Mouse (Mus musculus) lung, embryonic 15.5 days (tissue): ENCODE measurements at regions not wholly inside any gene's neighbourhood (a gene's known extent, or its start where the extent isn't known, plus 50 kb on each side); places are given as distances from the start of the nearest gene placed in this dataset.
"Not testable (repeated sequence)": the region's sequence is repeated elsewhere in the genome, so short reads cannot be mapped to it uniquely, and the experiment has no call there.

ENCODE experiments used
- ATAC-seq: fragments of 200-750 bp; cut with Nextera tagmentation; 2 replicates; pipeline ENCODE4 v1.8.0; 2017; ENCODE audit warnings: moderate number of reproducible peaks, borderline replicate concordance; ENCODE audit not compliant: low FRiP score, low TSS enrichment; ENCODE audit errors: extremely low read depth
- H3K27ac ChIP-seq: fragments of 300-500 bp; sonication (generic); 2 replicates; pipeline ENCODE4 v1.5.1; 2015; ENCODE audit warnings: moderate library complexity, mild to moderate bottlenecking, inconsistent platforms
- H3K27me3 ChIP-seq: fragments of 300-500 bp; sonication (generic); 2 replicates; pipeline ENCODE4 v1.6.1; 2015; ENCODE audit warnings: inconsistent platforms
- H3K36me3 ChIP-seq: fragments of 300-500 bp; sonication (generic); 2 replicates; pipeline ENCODE4 v1.6.1; 2015; ENCODE audit warnings: inconsistent platforms
- H3K4me1 ChIP-seq: fragments of 300-500 bp; sonication (generic); 2 replicates; pipeline ENCODE4 v1.6.1; 2015; ENCODE audit warnings: inconsistent platforms
- H3K4me2 ChIP-seq: fragments of 300-500 bp; sonication (generic); 2 replicates; pipeline ENCODE4 v1.6.1; 2015; ENCODE audit warnings: inconsistent platforms, mild to moderate bottlenecking, moderate library complexity
- H3K4me3 ChIP-seq: fragments of 300-500 bp; sonication (generic); 2 replicates; pipeline ENCODE4 v1.5.1; 2015; ENCODE audit warnings: mild to moderate bottlenecking, inconsistent platforms
- H3K9ac ChIP-seq: fragments of 300-500 bp; sonication (generic); 2 replicates; pipeline ENCODE4 v1.6.1; 2015; ENCODE audit warnings: inconsistent platforms
- H3K9me3 ChIP-seq: fragments of 300-500 bp; sonication (generic); 2 replicates; pipeline ENCODE4 v1.6.1; 2016; ENCODE audit warnings: inconsistent platforms
- WGBS: fragments of 180-500 bp; shearing (Covaris S2); methylation state at CpG from one replicate; pipeline ENCODE4 v1.1.7; 2015; 5-methylcytosine and 5-hydroxymethylcytosine counted together

DNA sequence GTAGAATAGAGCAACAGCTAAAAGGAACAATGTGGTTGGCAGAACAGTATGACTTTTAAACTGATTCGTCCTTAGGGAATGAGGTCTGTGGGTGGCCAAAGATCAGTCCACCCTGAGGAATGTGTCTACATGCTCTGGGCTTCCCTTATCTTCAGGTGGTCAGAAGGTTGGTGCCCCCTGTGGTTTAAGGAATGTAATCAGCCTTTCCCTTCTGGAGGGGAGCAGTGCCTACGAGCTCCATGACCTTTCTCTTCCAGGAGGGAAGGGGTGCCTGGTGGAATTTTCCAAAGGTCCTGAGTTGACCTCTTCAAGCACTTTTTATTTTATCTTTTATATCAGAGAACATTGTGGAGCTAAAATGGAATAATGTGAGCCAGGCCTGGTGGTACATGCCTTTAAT lies 91.9 kb upstream of the Tcerg1l start:
- ATAC-seq, result no peak
- H3K27ac ChIP-seq, result no peak overlapping the region
- no peak overlapping the region for H3K4me2 ChIP-seq
- no peak overlapping the region for H3K4me3 ChIP-seq
- WGBS, result 63% methylated on average over 2 of the region's 2 CpGs
- H3K4me1 ChIP-seq, result no peaks in the 10 kb centered on the region
- no peak overlapping the region for H3K9ac ChIP-seq
- no peaks in the 10 kb centered on the region for H3K27me3 ChIP-seq
- H3K36me3 ChIP-seq, result no peaks in the 10 kb centered on the region
- no peaks in the 10 kb centered on the region for H3K9me3 ChIP-seq

DNA sequence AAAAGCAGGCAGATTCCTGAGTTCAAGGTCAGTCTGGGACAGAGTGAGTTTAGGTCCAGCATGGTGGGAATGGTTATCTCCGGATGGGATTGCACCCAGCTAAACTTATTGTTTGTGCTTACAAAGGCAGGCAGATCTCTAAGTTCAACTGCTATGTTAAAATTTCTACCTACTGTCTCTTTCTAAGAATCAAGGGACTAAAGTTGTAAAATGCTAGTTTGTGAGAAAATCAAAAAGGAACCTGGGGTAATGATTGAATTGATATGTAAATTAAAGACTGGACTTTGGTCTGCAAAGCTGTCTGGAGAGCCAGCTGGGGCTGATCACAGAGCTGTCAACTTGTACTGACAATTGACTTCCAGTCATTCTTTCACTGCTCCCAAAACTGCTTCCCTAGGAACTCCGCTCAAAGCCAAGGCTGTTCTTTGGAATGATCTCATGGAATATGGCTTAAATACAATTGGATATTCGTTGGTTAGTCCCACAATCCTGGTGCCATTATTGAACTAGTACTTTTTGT lies 90.7 kb upstream of the Tcerg1l start:
- Histone ChIP-seq H3K4me3 (no peak overlapping the region), H3K27ac (no peak overlapping the region), H3K9me3 (no peaks in the 10 kb centered on the region), H3K4me1 (no peaks in the 10 kb centered on the region), H3K27me3 (no peaks in the 10 kb centered on the region), H3K36me3 (no peaks in the 10 kb centered on the region), H3K9ac (no peak overlapping the region), H3K4me2 (no peak overlapping the region)
- WGBS, result 81% methylated on average over 3 of the region's 3 CpGs
- ATAC-seq, result no peak

DNA sequence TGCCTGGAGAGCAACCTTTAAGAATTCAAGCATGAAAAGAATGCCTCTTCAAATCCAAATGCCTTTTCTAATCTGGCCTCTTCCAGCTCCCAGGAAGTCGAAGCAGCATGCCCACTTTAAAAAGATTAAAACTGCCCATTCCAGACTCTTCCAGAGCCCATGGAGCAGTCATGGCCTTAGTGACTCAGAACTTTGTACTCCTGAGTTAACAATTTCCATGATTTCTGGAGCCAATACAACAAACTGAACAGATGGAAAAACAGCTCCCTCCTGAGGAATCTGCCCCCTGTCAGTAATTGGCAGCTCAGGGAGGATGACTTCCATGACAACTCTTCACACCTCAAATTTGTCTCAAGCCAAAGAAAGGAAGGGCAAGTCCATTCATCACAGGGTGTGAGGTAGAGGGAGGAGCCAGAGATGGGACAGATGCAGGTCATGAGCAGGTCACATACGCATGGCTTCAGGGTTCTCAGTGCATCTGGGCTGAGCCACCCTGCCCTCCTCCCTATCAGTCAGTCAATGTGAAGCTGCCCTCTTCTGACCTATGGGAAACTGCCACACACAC lies 75.4 kb upstream of the Tcerg1l start:
- 43% methylated on average over 2 of the region's 2 CpGs for WGBS
- no peaks in the 10 kb centered on the region for H3K4me1 ChIP-seq
- no peaks in the 10 kb centered on the region for H3K9me3 ChIP-seq

DNA sequence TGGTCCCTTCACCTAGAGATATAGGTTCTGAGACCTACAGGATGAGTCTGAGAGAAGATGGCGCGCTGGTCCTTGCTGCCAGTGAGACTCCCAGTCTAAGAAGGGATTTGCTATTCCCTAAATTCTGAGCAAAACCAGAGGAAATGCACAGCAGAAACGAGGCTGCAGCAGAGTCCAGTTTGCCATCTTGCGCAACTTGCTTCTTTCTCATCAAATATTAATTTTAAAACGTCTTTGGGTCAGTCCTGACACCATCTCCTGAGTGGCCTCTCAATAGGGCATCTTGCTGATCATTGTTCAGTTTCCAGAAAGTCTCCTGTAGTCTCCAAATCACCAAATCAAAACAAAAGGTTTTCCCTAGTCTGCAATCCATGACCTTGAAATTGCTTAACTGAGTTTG lies 74.8 kb upstream of the Tcerg1l start:
- WGBS, result 74% methylated on average over 5 of the region's 5 CpGs
- no peaks in the 10 kb centered on the region for H3K4me1 ChIP-seq
- no peak for ATAC-seq

More for the DNA sequence above, 75.4 kb upstream of the Tcerg1l start:
- no peaks in the 10 kb centered on the region for H3K36me3 ChIP-seq
- no peak for ATAC-seq
- H3K9ac ChIP-seq, result no peak overlapping the region
- no peak overlapping the region for H3K4me3 ChIP-seq
- H3K4me2 ChIP-seq, result no peak overlapping the region
- H3K27me3 ChIP-seq, result no peaks in the 10 kb centered on the region
- H3K27ac ChIP-seq, result no peak overlapping the region

GRCm38 (mm10) chr7:138469211-138469610 lies 71.7 kb upstream of the Tcerg1l start:
- ATAC-seq, result no peak
- no peaks in the 10 kb centered on the region for H3K4me1 ChIP-seq
- no peaks in the 10 kb centered on the region for H3K36me3 ChIP-seq
- no peaks in the 10 kb centered on the region for H3K9me3 ChIP-seq
- no peaks in the 10 kb centered on the region for H3K27me3 ChIP-seq
- no peak overlapping the region for H3K4me3 ChIP-seq
- no peak overlapping the region for H3K27ac ChIP-seq
- H3K4me2 ChIP-seq, result no peak overlapping the region
- H3K9ac ChIP-seq, result no peak overlapping the region
- 67% methylated on average over 4 of the region's 4 CpGs for WGBS

More for the DNA sequence above, 74.8 kb upstream of the Tcerg1l start:
- H3K9me3 ChIP-seq, result no peaks in the 10 kb centered on the region
- H3K9ac ChIP-seq, result no peak overlapping the region
- H3K36me3 ChIP-seq, result no peaks in the 10 kb centered on the region
- no peak overlapping the region for H3K4me2 ChIP-seq
- no peak overlapping the region for H3K4me3 ChIP-seq
- no peaks in the 10 kb centered on the region for H3K27me3 ChIP-seq
- H3K27ac ChIP-seq, result no peak overlapping the region

DNA sequence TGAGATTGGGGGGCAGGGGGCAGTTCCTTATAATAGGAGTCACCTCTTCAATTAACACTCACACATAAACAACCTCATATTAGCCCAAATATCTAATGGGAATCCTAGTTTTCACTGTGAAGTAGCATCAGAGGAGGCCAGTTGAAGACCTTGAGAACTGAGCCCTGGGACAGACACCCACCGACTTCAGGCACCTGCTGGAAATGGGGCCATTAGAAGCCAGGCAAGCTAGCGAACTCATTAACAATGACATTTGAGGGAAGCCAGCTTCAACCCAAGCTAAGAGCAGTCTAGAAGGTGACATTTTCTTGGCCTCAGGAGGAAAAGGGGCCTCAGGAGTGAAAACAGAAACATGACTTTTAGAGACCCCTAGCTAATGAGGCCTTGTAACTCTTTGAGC lies 70.9 kb upstream of the Tcerg1l start:
- ATAC-seq, result no peak
- 73% methylated on average over 2 of the region's 2 CpGs for WGBS
- Histone ChIP-seq H3K27me3 (no peaks in the 10 kb centered on the region), H3K4me2 (no peak overlapping the region), H3K4me1 (no peaks in the 10 kb centered on the region), H3K36me3 (no peaks in the 10 kb centered on the region), H3K9ac (no peak overlapping the region), H3K27ac (no peak overlapping the region), H3K9me3 (no peaks in the 10 kb centered on the region), H3K4me3 (no peak overlapping the region)

- H3K9ac ChIP-seq, result no peak overlapping the region
- ATAC-seq, result no peak
Observed at GRCm38 (mm10) chr7:138467981-138468380, 70.5 kb upstream of the Tcerg1l start.

GRCm38 (mm10) chr7:138467386-138467785 lies 69.9 kb upstream of the Tcerg1l start:
- no peak for ATAC-seq
- Histone ChIP-seq H3K4me1 (no peaks in the 10 kb centered on the region), H3K4me3 (no peak overlapping the region), H3K36me3 (no peaks in the 10 kb centered on the region), H3K9ac (no peak overlapping the region), H3K27me3 (no peaks in the 10 kb centered on the region), H3K27ac (no peak overlapping the region), H3K4me2 (no peak overlapping the region), H3K9me3 (no peaks in the 10 kb centered on the region)
- 75% methylated on average over 1 of the region's 1 CpGs for WGBS

More at GRCm38 (mm10) chr7:138467981-138468380, 70.5 kb upstream of the Tcerg1l start:
- Histone ChIP-seq H3K27ac (no peak overlapping the region), H3K27me3 (no peaks in the 10 kb centered on the region), H3K4me3 (no peak overlapping the region), H3K9me3 (no peaks in the 10 kb centered on the region), H3K36me3 (no peaks in the 10 kb centered on the region), H3K4me2 (no peak overlapping the region), H3K4me1 (no peaks in the 10 kb centered on the region)
- WGBS, result 62% methylated on average over 2 of the region's 2 CpGs

DNA sequence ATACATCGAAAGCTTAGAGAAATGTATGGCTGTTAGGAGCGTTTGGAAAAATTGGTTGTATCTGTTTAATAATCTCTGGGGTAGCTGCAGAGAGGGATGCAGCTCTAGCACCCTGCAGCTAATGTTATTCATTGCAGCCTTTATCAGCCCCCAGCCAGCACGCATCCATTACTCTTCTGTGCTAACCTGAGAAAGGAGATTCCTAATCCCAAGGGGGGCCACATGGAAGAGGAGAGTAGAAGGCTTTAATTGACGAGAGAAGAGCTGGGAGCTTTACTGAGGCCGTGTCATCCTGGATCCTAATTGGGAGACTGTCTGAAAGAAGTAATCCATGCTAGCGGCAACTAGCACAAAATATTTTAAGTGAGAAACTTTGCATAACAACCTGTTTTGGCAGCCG lies 60.4 kb upstream of the Tcerg1l start:
- no peak overlapping the region for H3K4me2 ChIP-seq
- H3K27ac ChIP-seq, result no peak overlapping the region
- H3K9me3 ChIP-seq, result no peaks in the 10 kb centered on the region
- H3K9ac ChIP-seq, result no peak overlapping the region
- ATAC-seq, result no peak
- H3K4me3 ChIP-seq, result no peak overlapping the region
- H3K4me1 ChIP-seq, result no peaks in the 10 kb centered on the region
- 46% methylated on average over 7 of the region's 7 CpGs for WGBS
- no peaks in the 10 kb centered on the region for H3K27me3 ChIP-seq
- no peaks in the 10 kb centered on the region for H3K36me3 ChIP-seq

GRCm38 (mm10) chr7:138455371-138455770 lies 57.8 kb upstream of the Tcerg1l start:
- Histone ChIP-seq H3K4me3 (no peak overlapping the region), H3K36me3 (no peaks in the 10 kb centered on the region), H3K4me2 (no peak overlapping the region), H3K27me3 (no peaks in the 10 kb centered on the region), H3K27ac (no peak overlapping the region), H3K9ac (no peak overlapping the region), H3K9me3 (no peaks in the 10 kb centered on the region), H3K4me1 (no peaks in the 10 kb centered on the region)
- no peak for ATAC-seq
- WGBS, result 84% methylated on average over 3 of the region's 3 CpGs

DNA sequence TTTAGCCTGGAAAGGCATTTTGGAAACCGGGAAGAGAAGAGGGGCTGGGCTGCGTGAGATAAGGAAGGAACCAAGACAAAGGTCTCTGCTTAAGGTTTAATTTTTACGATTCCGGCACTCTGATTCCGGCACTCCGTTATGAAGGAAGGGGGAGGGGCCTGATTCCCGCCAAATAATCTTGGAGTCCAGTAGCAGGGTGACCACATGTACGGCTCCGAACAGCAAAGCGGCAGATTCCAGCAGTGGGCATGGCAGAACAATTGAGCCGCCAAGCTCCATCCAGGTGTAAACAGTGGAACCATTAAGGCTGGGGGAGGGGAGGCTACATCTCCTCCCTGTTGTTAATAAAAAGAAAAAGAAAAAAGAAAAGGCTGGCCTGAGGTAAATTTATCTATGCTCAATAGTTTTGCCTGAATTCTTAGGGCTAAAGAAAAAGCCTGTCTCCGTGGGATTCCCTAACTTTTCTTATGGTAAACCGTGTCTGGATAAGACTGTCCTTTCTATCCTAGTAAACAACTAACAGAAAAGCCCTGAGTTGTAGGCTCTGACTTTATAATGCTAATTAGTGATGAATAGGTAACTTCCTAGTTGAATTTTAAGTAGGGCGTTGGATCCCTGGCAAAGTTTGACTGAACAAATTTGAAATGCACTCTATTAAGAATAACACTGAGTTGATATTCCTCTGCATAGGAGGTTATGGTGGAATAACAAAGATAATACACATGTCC lies 57.1 kb upstream of the Tcerg1l start:
- H3K27me3 ChIP-seq, H3K9ac ChIP-seq, ATAC-seq, H3K36me3 ChIP-seq, H3K4me2 ChIP-seq, H3K4me1 ChIP-seq, H3K27ac ChIP-seq, H3K9me3 ChIP-seq, H3K4me3 ChIP-seq: not testable (repeated sequence)
- 42% methylated on average over 14 of the region's 14 CpGs for whole genome bisulfite sequencing

DNA sequence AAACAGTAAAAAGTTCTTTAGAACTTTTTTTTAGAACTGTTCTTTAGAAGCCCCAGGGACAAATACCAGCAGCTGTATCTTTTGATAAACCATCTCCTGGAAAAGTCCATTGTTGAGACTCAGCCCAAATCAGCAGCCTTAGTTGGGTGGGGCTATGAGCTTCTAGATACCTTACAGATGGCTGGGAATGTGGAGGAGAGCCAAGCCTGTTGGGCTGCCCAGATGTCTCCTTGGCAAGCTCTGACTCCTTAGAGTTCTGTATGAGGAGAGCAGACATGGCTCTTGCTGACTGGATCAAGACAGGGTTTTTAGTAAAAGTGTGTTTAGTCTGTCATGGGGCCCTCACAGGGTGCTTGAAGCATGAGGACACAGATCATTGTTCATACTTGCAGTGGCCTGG lies 53.8 kb upstream of the Tcerg1l start:
- no peaks in the 10 kb centered on the region for H3K4me1 ChIP-seq
- no peaks in the 10 kb centered on the region for H3K36me3 ChIP-seq
- ATAC-seq, result no peak
- no peaks in the 10 kb centered on the region for H3K27me3 ChIP-seq
- H3K4me2 ChIP-seq, result no peak overlapping the region
- H3K27ac ChIP-seq, result no peak overlapping the region
- H3K9me3 ChIP-seq, result no peaks in the 10 kb centered on the region
- no peak overlapping the region for H3K9ac ChIP-seq
- H3K4me3 ChIP-seq, result no peak overlapping the region
